Mouse (Mus musculus): ENCODE data around the gene Cyyr1. TPM values are rescaled to one million over a fixed set of nuclear protein-coding genes. Genes with fewer than 3 reads are reported as not detected.

Gene Cyyr1
- polyA plus RNA-seq, 1 experiment from 2014 or later = 3.1 TPM

DNA sequence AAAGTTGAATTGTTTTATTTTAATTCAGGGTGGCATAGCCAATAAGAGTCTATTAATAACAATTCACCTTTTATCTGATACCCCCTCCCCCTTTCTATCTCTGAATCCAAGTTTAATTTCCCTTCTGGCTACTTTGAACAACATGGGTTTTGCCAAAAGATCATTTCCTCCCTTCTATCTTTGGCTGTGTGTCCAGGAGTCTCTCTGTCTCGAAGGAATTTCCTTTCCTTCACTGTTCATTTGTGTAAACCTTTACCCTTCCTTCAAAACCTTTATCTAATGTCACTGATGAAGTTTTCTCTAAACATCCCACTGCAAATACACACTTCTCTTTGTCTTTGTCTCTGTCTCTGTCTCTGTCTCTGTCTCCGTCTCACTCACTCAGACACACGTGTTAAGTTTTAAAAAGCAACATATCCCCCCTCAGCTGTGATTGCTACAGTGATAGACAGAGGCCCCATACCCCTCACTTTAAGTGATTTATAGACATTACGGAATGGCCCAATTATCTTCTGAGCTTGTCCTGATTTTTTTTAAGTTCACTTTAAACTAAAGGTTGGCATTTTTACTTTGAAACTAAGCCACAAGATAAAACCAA is 11.4 kb downstream of the Cyyr1 start:
- H3K9me3 ChIP-seq (ENCODE audit: control insufficient read depth, low read length) = no peaks in the 10 kb centered on the region
- ATAC-seq (ENCODE audit: insufficient number of reproducible peaks, low FRiP score, low TSS enrichment, low read depth) (no peak), DNase-seq (ENCODE audit: low spot score) (no peak)
- H3K4me3 ChIP-seq (ENCODE audit: low read depth, low read length) = no peak overlapping the region
- no peak overlapping the region for H3K4me2 ChIP-seq (ENCODE audit: low read depth, severe bottlenecking)
- WGBS = 41% methylated on average over 4 of the region's 4 CpGs
- H3K27ac ChIP-seq (replicated peaks; ENCODE audit: low read depth, low read length) = no peak overlapping the region
- no peaks in the 10 kb centered on the region for H3K27me3 ChIP-seq (ENCODE audit: control insufficient read depth, insufficient read depth, low read length)
- H3K4me1 ChIP-seq (ENCODE audit: control insufficient read depth, insufficient read depth, low read length) = no peaks in the 10 kb centered on the region
- H3K36me3 ChIP-seq (ENCODE audit: control insufficient read depth, insufficient read depth, low read length) = no peaks in the 10 kb centered on the region
- H3K9ac ChIP-seq (ENCODE audit: low read length) = no peak overlapping the region

DNA sequence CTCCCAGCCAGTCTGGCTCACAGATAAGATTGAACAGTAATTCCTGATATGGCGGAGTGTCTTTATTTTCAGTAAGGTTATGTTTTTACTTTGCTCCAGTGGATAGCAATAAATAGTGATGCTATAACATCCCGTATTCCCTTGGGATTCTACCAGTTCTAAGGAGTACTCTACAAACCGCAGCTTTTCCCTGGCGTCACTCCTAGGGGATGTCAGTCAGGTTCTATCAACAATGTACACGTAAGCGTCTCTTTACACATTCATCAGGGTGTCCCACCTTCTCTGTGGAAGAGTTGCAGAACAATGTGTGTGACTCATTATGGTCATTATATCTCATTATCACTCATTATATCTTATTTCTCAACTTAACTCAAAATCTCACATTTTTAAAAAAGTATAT is 12.2 kb downstream of the Cyyr1 start:
- WGBS = 96% methylated on average over 6 of the region's 6 CpGs

DNA sequence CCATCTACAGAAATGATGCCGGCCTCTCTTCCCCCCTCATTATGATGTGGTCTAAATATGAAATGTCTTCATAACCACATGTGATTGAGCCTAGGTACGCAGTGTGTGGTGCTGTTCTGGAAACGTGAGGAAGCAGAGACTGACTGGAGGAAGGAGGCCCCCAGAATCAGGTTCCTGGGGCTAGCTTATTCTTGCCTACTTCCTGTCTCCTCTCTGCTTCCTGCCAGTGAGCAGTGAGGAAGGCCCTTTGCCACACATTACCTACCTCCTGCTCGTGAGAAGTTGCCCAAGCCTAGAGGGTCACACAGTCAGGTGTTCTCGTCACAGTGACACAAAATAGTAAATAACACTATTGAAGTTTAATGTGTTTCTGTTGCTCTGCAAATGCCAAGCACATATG is 14.8 kb downstream of the Cyyr1 start:
- DNase-seq (ENCODE audit: low spot score) (no peak), ATAC-seq (ENCODE audit: insufficient number of reproducible peaks, low FRiP score, low TSS enrichment, low read depth) (no peak)
- H3K9ac ChIP-seq (ENCODE audit: low read length) = no peak overlapping the region
- no peaks in the 10 kb centered on the region for H3K27me3 ChIP-seq (ENCODE audit: control insufficient read depth, insufficient read depth, low read length)
- no peaks in the 10 kb centered on the region for H3K9me3 ChIP-seq (ENCODE audit: control insufficient read depth, low read length)
- no peaks in the 10 kb centered on the region for H3K4me1 ChIP-seq (ENCODE audit: control insufficient read depth, insufficient read depth, low read length)
- no peak overlapping the region for H3K4me2 ChIP-seq (ENCODE audit: low read depth, severe bottlenecking)
- no peak overlapping the region for H3K27ac ChIP-seq (replicated peaks; ENCODE audit: low read depth, low read length)
- WGBS = 52% methylated on average over 5 of the region's 5 CpGs
- H3K4me3 ChIP-seq (ENCODE audit: low read depth, low read length) = no peak overlapping the region
- no peaks in the 10 kb centered on the region for H3K36me3 ChIP-seq (ENCODE audit: control insufficient read depth, insufficient read depth, low read length)

More for the DNA sequence above, 12.2 kb downstream of the Cyyr1 start:
- no peak overlapping the region for H3K27ac ChIP-seq (replicated peaks; ENCODE audit: low read depth, low read length)
- no peaks in the 10 kb centered on the region for H3K4me1 ChIP-seq (ENCODE audit: control insufficient read depth, insufficient read depth, low read length)
- no peak overlapping the region for H3K4me2 ChIP-seq (ENCODE audit: low read depth, severe bottlenecking)
- H3K9me3 ChIP-seq (ENCODE audit: control insufficient read depth, low read length) = no peaks in the 10 kb centered on the region
- H3K36me3 ChIP-seq (ENCODE audit: control insufficient read depth, insufficient read depth, low read length) = no peaks in the 10 kb centered on the region
- H3K27me3 ChIP-seq (ENCODE audit: control insufficient read depth, insufficient read depth, low read length) = no peaks in the 10 kb centered on the region
- no peak overlapping the region for H3K9ac ChIP-seq (ENCODE audit: low read length)
- no peak for DNase-seq (ENCODE audit: low spot score)
- no peak for ATAC-seq (ENCODE audit: insufficient number of reproducible peaks, low FRiP score, low TSS enrichment, low read depth)
- H3K4me3 ChIP-seq (ENCODE audit: low read depth, low read length) = no peak overlapping the region

DNA sequence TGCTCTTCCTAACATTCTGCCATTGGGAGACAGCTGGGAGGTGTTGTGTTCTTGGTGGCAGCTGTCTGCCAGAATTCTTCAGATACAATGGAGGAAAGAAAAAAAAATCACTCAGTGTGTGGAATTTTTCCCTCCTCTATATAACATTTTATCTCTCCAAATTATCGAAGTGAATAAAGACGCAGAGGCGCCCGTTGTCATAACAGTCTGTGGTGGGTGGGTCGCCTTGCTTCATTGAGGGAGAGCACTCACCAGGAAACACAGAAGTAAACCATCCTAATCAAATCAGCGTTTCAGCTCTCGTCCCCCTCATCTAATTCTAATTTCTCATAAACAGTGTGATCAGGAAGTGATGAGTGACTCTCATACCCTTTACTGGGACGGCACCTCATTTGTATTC is 17.1 kb downstream of the Cyyr1 start:
- Histone ChIP-seq H3K4me3 (ENCODE audit: low read depth, low read length) (no peak overlapping the region), H3K4me2 (ENCODE audit: low read depth, severe bottlenecking) (no peak overlapping the region), H3K4me1 (ENCODE audit: control insufficient read depth, insufficient read depth, low read length) (no peaks in the 10 kb centered on the region), H3K27ac (replicated peaks; ENCODE audit: low read depth, low read length) (no peak overlapping the region), H3K9me3 (ENCODE audit: control insufficient read depth, low read length) (no peaks in the 10 kb centered on the region), H3K36me3 (ENCODE audit: control insufficient read depth, insufficient read depth, low read length) (no peaks in the 10 kb centered on the region), H3K27me3 (ENCODE audit: control insufficient read depth, insufficient read depth, low read length) (no peaks in the 10 kb centered on the region), H3K9ac (ENCODE audit: low read length) (no peak overlapping the region)
- 89% methylated on average over 8 of the region's 8 CpGs for WGBS
- no peak for ATAC-seq (ENCODE audit: insufficient number of reproducible peaks, low FRiP score, low TSS enrichment, low read depth)
- no peak for DNase-seq (ENCODE audit: low spot score)

DNA sequence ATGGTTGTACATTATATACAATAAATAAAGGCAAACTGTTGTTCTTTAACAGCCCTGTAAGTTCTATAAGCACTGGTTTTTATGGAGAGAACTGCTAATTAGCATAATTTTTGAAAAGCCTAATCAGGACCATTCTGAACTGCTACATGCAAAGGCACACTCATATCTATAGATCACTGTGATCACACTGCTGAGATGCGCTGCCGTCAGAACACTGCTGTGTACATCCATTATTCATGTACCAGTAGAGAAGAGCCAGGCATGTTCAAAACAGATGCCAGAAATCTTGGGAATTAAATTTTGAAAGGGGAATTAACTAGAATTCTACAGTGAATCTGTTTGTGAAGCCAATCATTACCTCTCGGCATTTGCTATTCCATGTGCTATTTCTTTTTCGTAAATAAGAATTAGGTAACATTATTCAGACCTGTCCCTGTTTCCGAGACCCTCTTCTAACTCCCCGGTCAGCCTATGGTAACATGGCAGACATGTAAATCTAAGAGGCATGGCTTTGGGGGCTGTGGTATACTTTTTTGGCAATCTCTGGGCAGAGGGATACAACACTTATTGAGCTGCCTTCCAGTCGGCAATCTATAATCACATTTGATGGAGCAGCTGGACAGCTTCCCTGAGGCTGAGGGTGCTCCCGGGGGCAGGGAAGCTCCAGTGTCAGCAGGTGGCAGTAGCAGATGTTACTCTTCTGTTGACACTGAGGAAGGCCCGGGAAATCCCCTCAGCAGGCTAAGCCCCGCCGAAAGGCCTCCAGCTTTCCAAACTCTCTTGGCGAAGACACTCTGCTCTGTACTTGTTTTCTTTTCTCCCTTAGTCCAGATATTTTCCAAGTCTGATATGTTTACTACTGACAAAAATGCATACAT is 25.2 kb downstream of the Cyyr1 start:
- Histone ChIP-seq H3K27ac (replicated peaks; ENCODE audit: low read depth, low read length) (no peak overlapping the region), H3K4me1 (ENCODE audit: control insufficient read depth, insufficient read depth, low read length) (no peaks in the 10 kb centered on the region), H3K9ac (ENCODE audit: low read length) (no peak overlapping the region), H3K4me3 (ENCODE audit: low read depth, low read length) (no peak overlapping the region), H3K4me2 (ENCODE audit: low read depth, severe bottlenecking) (no peak overlapping the region), H3K36me3 (ENCODE audit: control insufficient read depth, insufficient read depth, low read length) (no peaks in the 10 kb centered on the region), H3K9me3 (ENCODE audit: control insufficient read depth, low read length) (no peaks in the 10 kb centered on the region), H3K27me3 (ENCODE audit: control insufficient read depth, insufficient read depth, low read length) (no peaks in the 10 kb centered on the region)
- no peak for DNase-seq (ENCODE audit: low spot score)
- no peak for ATAC-seq (ENCODE audit: insufficient number of reproducible peaks, low FRiP score, low TSS enrichment, low read depth)
- 67% methylated on average over 12 of the region's 12 CpGs for WGBS

DNA sequence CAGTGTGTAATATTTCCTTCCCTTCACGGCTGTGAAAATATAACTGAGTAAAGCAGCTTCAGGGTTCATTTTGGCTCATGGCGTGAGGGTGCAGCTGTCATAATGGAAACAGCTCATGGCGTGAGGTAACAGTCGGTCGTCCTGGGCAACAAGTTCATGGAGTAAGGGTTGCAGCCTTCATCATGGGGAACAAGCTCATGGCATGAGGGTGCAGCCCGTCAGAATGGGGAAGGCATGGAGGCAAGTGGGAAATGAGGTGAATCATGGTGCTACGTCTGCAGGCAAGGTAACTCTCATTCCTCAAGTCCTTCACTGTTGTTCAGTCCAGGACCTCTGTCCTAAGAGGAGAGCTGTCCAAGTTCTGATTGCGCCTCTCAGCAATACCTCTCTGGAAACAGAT is 28.6 kb downstream of the Cyyr1 start:
- WGBS = 88% methylated on average over 8 of the region's 8 CpGs
- Histone ChIP-seq H3K27me3 (ENCODE audit: control insufficient read depth, insufficient read depth, low read length) (no peaks in the 10 kb centered on the region), H3K9ac (ENCODE audit: low read length) (no peak overlapping the region), H3K27ac (replicated peaks; ENCODE audit: low read depth, low read length) (no peak overlapping the region), H3K4me2 (ENCODE audit: low read depth, severe bottlenecking) (no peak overlapping the region), H3K4me3 (ENCODE audit: low read depth, low read length) (no peak overlapping the region), H3K9me3 (ENCODE audit: control insufficient read depth, low read length) (no peaks in the 10 kb centered on the region), H3K4me1 (ENCODE audit: control insufficient read depth, insufficient read depth, low read length) (no peaks in the 10 kb centered on the region), H3K36me3 (ENCODE audit: control insufficient read depth, insufficient read depth, low read length) (no peaks in the 10 kb centered on the region)
- DNase-seq (ENCODE audit: low spot score) (no peak), ATAC-seq (ENCODE audit: insufficient number of reproducible peaks, low FRiP score, low TSS enrichment, low read depth) (no peak)

DNA sequence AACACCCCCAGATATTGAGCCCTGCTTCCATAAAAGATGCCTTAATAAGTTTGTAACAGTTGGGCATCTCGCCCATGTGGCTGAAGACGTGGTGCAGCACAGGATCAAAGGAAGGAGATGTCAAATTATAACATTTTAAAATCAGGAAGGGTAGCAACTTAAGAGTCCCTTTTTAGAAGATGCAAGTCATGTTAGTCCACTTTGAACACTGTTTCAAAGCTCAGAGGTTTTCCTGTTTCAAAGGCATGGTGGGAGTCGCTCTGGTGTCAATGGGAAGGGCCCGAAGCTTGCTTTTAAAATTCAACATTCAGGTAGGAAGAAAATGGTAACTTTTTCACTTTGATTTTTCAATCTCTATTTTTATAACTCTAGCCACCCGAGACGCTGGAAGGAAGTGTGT is 45.9 kb downstream of the Cyyr1 start:
- H3K4me3 ChIP-seq (ENCODE audit: low read depth, low read length) = no peak overlapping the region
- H3K4me2 ChIP-seq (ENCODE audit: low read depth, severe bottlenecking) = no peak overlapping the region
- no peak overlapping the region for H3K9ac ChIP-seq (ENCODE audit: low read length)
- no peaks in the 10 kb centered on the region for H3K4me1 ChIP-seq (ENCODE audit: control insufficient read depth, insufficient read depth, low read length)
- no peak overlapping the region for H3K27ac ChIP-seq (replicated peaks; ENCODE audit: low read depth, low read length)
- WGBS = 87% methylated on average over 6 of the region's 6 CpGs
- ATAC-seq (ENCODE audit: insufficient number of reproducible peaks, low FRiP score, low TSS enrichment, low read depth) (no peak), DNase-seq (ENCODE audit: low spot score) (no peak)
- no peaks in the 10 kb centered on the region for H3K9me3 ChIP-seq (ENCODE audit: control insufficient read depth, low read length)
- H3K27me3 ChIP-seq (ENCODE audit: control insufficient read depth, insufficient read depth, low read length) = no peaks in the 10 kb centered on the region
- no peaks in the 10 kb centered on the region for H3K36me3 ChIP-seq (ENCODE audit: control insufficient read depth, insufficient read depth, low read length)

DNA sequence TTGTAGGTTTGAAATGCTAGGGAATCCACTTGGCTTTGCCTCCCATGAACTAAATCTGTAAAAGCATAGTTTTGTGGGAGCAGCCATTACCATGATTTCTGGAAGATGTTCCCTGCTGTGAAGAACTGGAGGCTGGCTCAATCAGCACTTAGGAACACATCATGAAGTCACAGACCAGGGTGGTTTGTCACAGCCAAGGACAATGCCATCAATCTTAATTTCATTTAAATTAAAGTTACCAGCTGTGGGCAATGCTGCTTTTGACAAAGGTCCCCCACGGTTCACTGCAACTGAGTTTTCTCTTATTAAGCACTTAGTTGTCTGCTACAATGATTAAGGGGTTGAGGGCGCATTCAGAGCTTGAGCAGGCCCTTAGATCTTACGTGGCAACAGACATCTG is 48.1 kb downstream of the Cyyr1 start:
- H3K4me3 ChIP-seq (ENCODE audit: low read depth, low read length) = no peak overlapping the region
- no peaks in the 10 kb centered on the region for H3K36me3 ChIP-seq (ENCODE audit: control insufficient read depth, insufficient read depth, low read length)
- no peak overlapping the region for H3K27ac ChIP-seq (replicated peaks; ENCODE audit: low read depth, low read length)
- H3K4me1 ChIP-seq (ENCODE audit: control insufficient read depth, insufficient read depth, low read length) = no peaks in the 10 kb centered on the region
- ATAC-seq (ENCODE audit: insufficient number of reproducible peaks, low FRiP score, low TSS enrichment, low read depth) = no peak
- no peaks in the 10 kb centered on the region for H3K9me3 ChIP-seq (ENCODE audit: control insufficient read depth, low read length)
- H3K27me3 ChIP-seq (ENCODE audit: control insufficient read depth, insufficient read depth, low read length) = no peaks in the 10 kb centered on the region
- 20% methylated on average over 3 of the region's 3 CpGs for WGBS
- no peak overlapping the region for H3K4me2 ChIP-seq (ENCODE audit: low read depth, severe bottlenecking)
- no peak overlapping the region for H3K9ac ChIP-seq (ENCODE audit: low read length)
- no peak for DNase-seq (ENCODE audit: low spot score)

Measured in limb, embryonic 11.5 days (tissue).